Mouse (Mus musculus): ENCODE results near the gene Nin.

DNA sequence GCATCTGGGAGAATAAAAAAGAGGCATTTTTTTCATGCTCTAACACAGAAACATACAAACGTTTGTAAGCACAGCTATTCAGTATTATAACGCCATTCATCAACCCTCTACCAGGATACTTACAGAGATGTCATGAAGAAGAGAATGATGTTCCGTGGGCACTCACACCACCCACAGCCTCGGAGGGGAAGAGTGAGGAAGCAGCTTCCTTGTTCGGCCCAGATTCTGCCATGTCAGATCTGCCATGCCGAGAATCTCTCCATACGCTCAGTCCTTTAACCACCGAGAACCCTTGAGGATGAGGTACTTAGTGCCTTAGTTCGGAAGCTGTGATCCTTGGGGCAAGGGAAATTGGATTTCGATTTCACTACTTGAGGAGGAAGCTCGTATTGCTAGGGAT is at the start of gene Nin:
- TF ChIP-seq CTCF (IDR thresholded peaks at IDR 0.05; ENCODE audit: insufficient read depth, low read length) = no peak
- TF ChIP-seq POLR2A (IDR thresholded peaks at IDR 0.05; ENCODE audit: borderline replicate concordance, extremely low read depth, low read depth, low read length) = no peak
